Mouse (Mus musculus) MEL (cell line): Measurements from ENCODE around the gene Pigf.

Experiments
- RAD21 ChIP-seq: IDR thresholded peaks from 2 replicates; pipeline ENCODE4 v1.6.1; 2011; ENCODE audit warnings: mild to moderate bottlenecking, low read depth, low read length, improper control_type of control experiment
- ZC3H11A ChIP-seq: IDR thresholded peaks from 2 replicates; pipeline ENCODE4 v1.6.1; 2012; ENCODE audit warnings: low read depth, mild to moderate bottlenecking, inconsistent platforms, low read length, improper control_type of control experiment

DNA sequence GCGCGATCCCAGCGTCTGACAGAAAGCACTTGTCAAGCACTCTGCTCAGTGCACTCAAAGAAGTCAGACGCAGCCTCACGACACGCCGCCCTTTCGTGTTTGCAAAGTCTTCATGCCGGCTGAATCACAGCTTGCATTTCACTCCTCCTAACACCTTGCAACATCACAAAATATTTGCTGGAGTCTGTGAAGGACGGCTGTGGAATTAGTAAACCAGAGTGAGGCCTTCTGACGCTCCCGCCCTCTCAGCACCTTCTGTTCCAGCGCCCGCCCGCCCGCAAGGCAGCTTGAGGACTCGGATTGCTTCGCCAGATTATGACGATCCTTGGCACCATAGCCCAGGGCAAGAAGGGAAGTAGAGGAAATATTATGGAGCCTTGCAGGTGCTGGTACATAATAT is 16.5 kb upstream of the Pigf start:
- TF ChIP-seq RAD21 (no peak), ZC3H11A (no peak)
